Mouse (Mus musculus): ENCODE measurements around the gene Sgta. TPM values are rescaled to one million over a fixed set of nuclear protein-coding genes. Genes with fewer than 3 reads are reported as not detected.
"Not testable (repeated sequence)": the region's sequence is repeated elsewhere in the genome, so short reads cannot be mapped to it uniquely, and the experiment has no call there.

Gene Sgta
- polyA plus RNA-seq, 1 experiment = 279 TPM

- 66% methylated on average over 4 of the region's 4 CpGs for WGBS
These were observed 2.7 kb upstream of the Sgta start for GRCm38 (mm10) chr10:81062710-81063109.

DNA sequence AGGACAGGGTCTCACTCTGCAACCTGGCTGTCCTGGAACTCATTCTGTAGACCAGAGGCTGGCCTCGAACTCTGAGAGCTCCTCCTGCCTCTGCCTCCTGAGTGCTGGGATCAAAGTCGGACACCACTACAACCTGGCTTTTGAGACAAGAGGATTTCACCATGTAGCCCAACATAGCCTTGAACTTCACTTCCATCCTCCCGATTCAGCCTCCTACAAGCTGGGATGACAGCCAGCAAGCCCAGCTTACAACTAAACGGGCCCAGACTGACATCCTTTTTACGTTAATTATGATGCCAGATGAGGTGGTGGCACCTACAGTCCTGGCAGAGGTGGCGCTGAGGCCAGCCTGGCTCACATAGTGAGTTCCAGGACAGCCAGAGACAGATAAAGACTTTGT is 1.1 kb downstream of the Sgta start:
- 84% methylated on average over 6 of the region's 6 CpGs for WGBS
- H3K4me1 ChIP-seq (replicated peaks; ENCODE audit: control insufficient read depth, insufficient read depth, low read length) = peaks cover 35% of the 10 kb centered on the region
- H3K4me3 ChIP-seq (ENCODE audit: control insufficient read depth, insufficient read depth, low read length) = no peak overlapping the region
- no peak for DNase-seq
- H3K27ac ChIP-seq (ENCODE audit: control insufficient read depth, insufficient read depth, low read length) = no peak overlapping the region
- H3K36me3 ChIP-seq (ENCODE audit: control insufficient read depth, insufficient read depth, low read length) = no peaks in the 10 kb centered on the region
- no peaks in the 10 kb centered on the region for H3K27me3 ChIP-seq (ENCODE audit: control insufficient read depth, insufficient read depth, low read length)
- no peak for TF ChIP-seq POLR2A (IDR thresholded peaks at IDR 0.05; ENCODE audit: control insufficient read depth, extremely low read depth, insufficient read depth, low read length, poor library complexity)
- TF ChIP-seq CTCF (IDR thresholded peaks at IDR 0.05; ENCODE audit: borderline replicate concordance, control insufficient read depth, extremely low read depth, insufficient read depth, low read length, poor library complexity) = no peak

More at GRCm38 (mm10) chr10:81062710-81063109, 2.7 kb upstream of the Sgta start:
- Histone ChIP-seq H3K4me1 (replicated peaks; ENCODE audit: control insufficient read depth, insufficient read depth, low read length) (peaks cover 12% of the 10 kb centered on the region), H3K36me3 (ENCODE audit: control insufficient read depth, insufficient read depth, low read length) (no peaks in the 10 kb centered on the region), H3K4me3 (ENCODE audit: control insufficient read depth, insufficient read depth, low read length) (no peak overlapping the region), H3K27ac (ENCODE audit: control insufficient read depth, insufficient read depth, low read length) (no peak overlapping the region), H3K27me3 (ENCODE audit: control insufficient read depth, insufficient read depth, low read length) (no peaks in the 10 kb centered on the region)
- DNase-seq = no peak
- no peak for TF ChIP-seq CTCF (IDR thresholded peaks at IDR 0.05; ENCODE audit: borderline replicate concordance, control insufficient read depth, extremely low read depth, insufficient read depth, low read length, poor library complexity)
- TF ChIP-seq POLR2A (IDR thresholded peaks at IDR 0.05; ENCODE audit: control insufficient read depth, extremely low read depth, insufficient read depth, low read length, poor library complexity) = no peak

GRCm38 (mm10) chr10:81057406-81058130 is 2.4 kb downstream of the Sgta start:
- peaks cover 35% of the 10 kb centered on the region for H3K4me1 ChIP-seq (replicated peaks; ENCODE audit: control insufficient read depth, insufficient read depth, low read length)
- H3K36me3 ChIP-seq (ENCODE audit: control insufficient read depth, insufficient read depth, low read length) = no peaks in the 10 kb centered on the region
- no peak overlapping the region for H3K4me3 ChIP-seq (ENCODE audit: control insufficient read depth, insufficient read depth, low read length)
- WGBS = 96% methylated on average over 23 of the region's 23 CpGs
- DNase-seq = no peak
- TF ChIP-seq POLR2A (IDR thresholded peaks at IDR 0.05; ENCODE audit: control insufficient read depth, extremely low read depth, insufficient read depth, low read length, poor library complexity) (no peak), CTCF (IDR thresholded peaks at IDR 0.05; ENCODE audit: borderline replicate concordance, control insufficient read depth, extremely low read depth, insufficient read depth, low read length, poor library complexity) (no peak)
- H3K27me3 ChIP-seq (ENCODE audit: control insufficient read depth, insufficient read depth, low read length) = no peaks in the 10 kb centered on the region
- no peak overlapping the region for H3K27ac ChIP-seq (ENCODE audit: control insufficient read depth, insufficient read depth, low read length)

- 80% methylated on average over 11 of the region's 11 CpGs for WGBS
- not testable (repeated sequence) for DNase-seq; H3K27me3 ChIP-seq (ENCODE audit: control insufficient read depth, insufficient read depth, low read length); H3K4me3 ChIP-seq (ENCODE audit: control insufficient read depth, insufficient read depth, low read length); H3K36me3 ChIP-seq (ENCODE audit: control insufficient read depth, insufficient read depth, low read length); H3K27ac ChIP-seq (ENCODE audit: control insufficient read depth, insufficient read depth, low read length)
- H3K4me1 ChIP-seq (replicated peaks; ENCODE audit: control insufficient read depth, insufficient read depth, low read length) = peaks cover 35% of the 10 kb centered on the region
These were observed 4.1 kb downstream of the Sgta start for GRCm38 (mm10) chr10:81055802-81056340.

GRCm38 (mm10) chr10:81055169-81055568 is 4.8 kb downstream of the Sgta start:
- H3K36me3 ChIP-seq (ENCODE audit: control insufficient read depth, insufficient read depth, low read length) = peaks cover 13% of the 10 kb centered on the region
- no peaks in the 10 kb centered on the region for H3K27me3 ChIP-seq (ENCODE audit: control insufficient read depth, insufficient read depth, low read length)
- TF ChIP-seq CTCF (IDR thresholded peaks at IDR 0.05; ENCODE audit: borderline replicate concordance, control insufficient read depth, extremely low read depth, insufficient read depth, low read length, poor library complexity) = no peak
- no peak for TF ChIP-seq POLR2A (IDR thresholded peaks at IDR 0.05; ENCODE audit: control insufficient read depth, extremely low read depth, insufficient read depth, low read length, poor library complexity)
- no peak overlapping the region for H3K4me3 ChIP-seq (ENCODE audit: control insufficient read depth, insufficient read depth, low read length)
- H3K27ac ChIP-seq (ENCODE audit: control insufficient read depth, insufficient read depth, low read length) = no peak overlapping the region
- DNase-seq = no peak
- WGBS = 95% methylated on average over 6 of the region's 6 CpGs
- peaks cover 35% of the 10 kb centered on the region for H3K4me1 ChIP-seq (replicated peaks; ENCODE audit: control insufficient read depth, insufficient read depth, low read length)

GRCm38 (mm10) chr10:81052577-81052976 is 7.4 kb downstream of the Sgta start:
- Histone ChIP-seq H3K4me1 (replicated peaks; ENCODE audit: control insufficient read depth, insufficient read depth, low read length) (peaks cover 21% of the 10 kb centered on the region), H3K27ac (ENCODE audit: control insufficient read depth, insufficient read depth, low read length) (no peak overlapping the region), H3K27me3 (ENCODE audit: control insufficient read depth, insufficient read depth, low read length) (no peaks in the 10 kb centered on the region), H3K4me3 (ENCODE audit: control insufficient read depth, insufficient read depth, low read length) (no peak overlapping the region), H3K36me3 (ENCODE audit: control insufficient read depth, insufficient read depth, low read length) (peaks cover 30% of the 10 kb centered on the region)
- WGBS = 93% methylated on average over 5 of the region's 5 CpGs
- TF ChIP-seq POLR2A (IDR thresholded peaks at IDR 0.05; ENCODE audit: control insufficient read depth, extremely low read depth, insufficient read depth, low read length, poor library complexity) (no peak), CTCF (IDR thresholded peaks at IDR 0.05; ENCODE audit: borderline replicate concordance, control insufficient read depth, extremely low read depth, insufficient read depth, low read length, poor library complexity) (no peak)
- DNase-seq = no peak

DNA sequence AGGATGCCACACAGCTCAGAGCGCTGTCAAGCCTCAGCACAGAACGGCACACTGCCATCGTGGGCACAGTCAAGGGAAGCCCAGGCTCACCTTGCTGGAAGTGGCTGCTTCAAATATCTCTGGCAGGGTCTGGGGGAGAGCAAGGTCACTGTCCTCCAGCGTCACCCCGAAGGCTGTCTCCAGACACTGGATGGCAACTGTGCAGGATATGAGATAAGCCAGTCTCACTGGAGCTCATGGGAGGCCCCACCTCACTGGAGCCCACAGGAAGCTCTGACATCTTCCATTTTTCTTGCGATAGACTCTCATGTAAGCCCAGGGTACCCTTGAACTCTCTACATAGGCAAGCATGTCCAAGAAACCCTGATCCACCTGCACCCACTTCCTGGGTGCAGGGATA is 8.8 kb downstream of the Sgta start:
- peaks cover 7% of the 10 kb centered on the region for H3K4me1 ChIP-seq (replicated peaks; ENCODE audit: control insufficient read depth, insufficient read depth, low read length)
- DNase-seq = no peak
- no peak for TF ChIP-seq POLR2A (IDR thresholded peaks at IDR 0.05; ENCODE audit: control insufficient read depth, extremely low read depth, insufficient read depth, low read length, poor library complexity)
- no peak for TF ChIP-seq CTCF (IDR thresholded peaks at IDR 0.05; ENCODE audit: borderline replicate concordance, control insufficient read depth, extremely low read depth, insufficient read depth, low read length, poor library complexity)
- no peak overlapping the region for H3K4me3 ChIP-seq (ENCODE audit: control insufficient read depth, insufficient read depth, low read length)
- H3K36me3 ChIP-seq (ENCODE audit: control insufficient read depth, insufficient read depth, low read length) = peaks cover 39% of the 10 kb centered on the region
- 97% methylated on average over 6 of the region's 6 CpGs for WGBS
- H3K27me3 ChIP-seq (ENCODE audit: control insufficient read depth, insufficient read depth, low read length) = no peaks in the 10 kb centered on the region
- no peak overlapping the region for H3K27ac ChIP-seq (ENCODE audit: control insufficient read depth, insufficient read depth, low read length)
